Mouse (Mus musculus) lung, postnatal 0 days (tissue): ENCODE results near the gene Rai14. TPM values are rescaled to one million over a fixed set of nuclear protein-coding genes. Genes with fewer than 3 reads are reported as not detected.

ENCODE experiments used
- ATAC-seq: fragments of 200-750 bp; cut with Nextera tagmentation; 2 replicates; pipeline ENCODE4 v1.8.0; 2017; ENCODE audit warnings: moderate library complexity
- DNase-seq: peaks from one replicate; pipeline ENCODE4 v3.0.0-alpha.2; 2016; ENCODE audit warnings: low spot score
- H3K27ac ChIP-seq: fragments of 300-500 bp; sonication (generic); 2 replicates; pipeline ENCODE4 v1.5.1; 2014; ENCODE audit warnings: antibody characterized with exemption, mild to moderate bottlenecking, low read length, mixed read lengths
- H3K27me3 ChIP-seq: fragments of 300-500 bp; sonication (generic); replicated peaks from 2 replicates; pipeline ENCODE4 v1.6.1; 2014; ENCODE audit warnings: low read length, mixed read lengths; ENCODE audit not compliant: insufficient read depth
- H3K36me3 ChIP-seq: fragments of 300-500 bp; sonication (generic); 2 replicates; pipeline ENCODE4 v1.6.1; 2014; ENCODE audit warnings: low read length, mixed read lengths; ENCODE audit not compliant: insufficient read depth
- H3K4me1 ChIP-seq: fragments of 300-500 bp; sonication (generic); 2 replicates; pipeline ENCODE4 v1.6.1; 2014; ENCODE audit warnings: antibody characterized with exemption, low read depth, low read length, mixed read lengths; ENCODE audit not compliant: insufficient read depth
- H3K4me2 ChIP-seq: fragments of 300-500 bp; sonication (generic); replicated peaks from 2 replicates; pipeline ENCODE4 v1.6.1; 2014; ENCODE audit warnings: low read depth, mild to moderate bottlenecking, low read length, moderate library complexity, mixed read lengths
- H3K4me3 ChIP-seq: fragments of 300-500 bp; sonication (generic); 2 replicates; pipeline ENCODE4 v1.5.1; 2014; ENCODE audit warnings: low read depth, low read length
- H3K9ac ChIP-seq: fragments of 300-500 bp; sonication (generic); replicated peaks from 2 replicates; pipeline ENCODE4 v1.6.1; 2014; ENCODE audit warnings: low read depth, mild to moderate bottlenecking
- H3K9me3 ChIP-seq: fragments of 300-500 bp; sonication (generic); 2 replicates; pipeline ENCODE4 v1.6.1; 2016; ENCODE audit warnings: low read length, mixed read lengths
- CTCF ChIP-seq: IDR thresholded peaks from 2 replicates; pipeline ENCODE4 v1.5.1; 2016; ENCODE audit warnings: antibody characterized with exemption, mild to moderate bottlenecking
- EP300 ChIP-seq: IDR thresholded peaks from 2 replicates; pipeline ENCODE4 v1.6.1; 2016; ENCODE audit warnings: antibody characterized with exemption, mild to moderate bottlenecking, control low read depth
- WGBS: fragments of 180-500 bp; shearing (Covaris S2); extraction: QIAGEN DNeasy Blood & Tissue Kit; methylation state at CpG from one replicate; pipeline ENCODE4 v1.1.7; 2014; 5-methylcytosine and 5-hydroxymethylcytosine counted together
- polyA plus RNA-seq: library from polyadenylated mRNA; unstranded; fragments of >200 nt; fragmentation: Nextera tagmentation; extraction: Ambion mirVana; gene quantifications from 2 replicates; pipeline ENCODE4 v1.2.1, GENCODE M21; 2015

The Rai14 gene
- polyA plus RNA-seq, 1 experiment from 2014 or later = 56.0 TPM

DNA sequence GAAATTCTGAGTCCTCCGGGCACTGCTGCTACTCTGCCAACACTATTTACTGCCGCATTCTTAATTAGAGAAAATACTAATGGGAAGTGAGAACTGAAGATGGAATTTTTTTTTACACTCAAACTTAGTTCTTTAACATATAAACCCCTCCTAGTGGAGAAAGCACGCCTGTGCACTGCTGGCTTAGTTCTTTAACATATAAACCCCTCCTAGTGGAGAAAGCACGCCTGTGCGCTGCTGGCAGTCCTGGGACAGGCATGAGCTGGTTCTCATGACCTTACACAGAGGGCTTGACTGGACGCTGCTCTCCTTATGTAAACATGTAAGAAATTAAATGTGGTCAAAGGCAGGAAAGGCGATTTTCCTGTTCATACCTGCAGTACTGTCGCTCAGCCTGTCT, 131.0 kb downstream of the Rai14 start:
- ATAC-seq = peak; percentile 96
- no peak overlapping the region for H3K4me2 ChIP-seq
- H3K27ac ChIP-seq = no peak overlapping the region
- H3K9ac ChIP-seq = no peak overlapping the region
- peaks cover 24% of the 10 kb centered on the region; the same call in 1 of the 2 replicates for H3K36me3 ChIP-seq
- H3K4me1 ChIP-seq = no peaks in the 10 kb centered on the region
- 35% methylated on average over 8 of the region's 8 CpGs for WGBS
- peak; percentile 82 for DNase-seq
- no peak overlapping the region for H3K4me3 ChIP-seq
- no peaks in the 10 kb centered on the region for H3K9me3 ChIP-seq
- no peaks in the 10 kb centered on the region for H3K27me3 ChIP-seq
- TF ChIP-seq EP300 (no peak), CTCF (peak; percentile 88)

DNA sequence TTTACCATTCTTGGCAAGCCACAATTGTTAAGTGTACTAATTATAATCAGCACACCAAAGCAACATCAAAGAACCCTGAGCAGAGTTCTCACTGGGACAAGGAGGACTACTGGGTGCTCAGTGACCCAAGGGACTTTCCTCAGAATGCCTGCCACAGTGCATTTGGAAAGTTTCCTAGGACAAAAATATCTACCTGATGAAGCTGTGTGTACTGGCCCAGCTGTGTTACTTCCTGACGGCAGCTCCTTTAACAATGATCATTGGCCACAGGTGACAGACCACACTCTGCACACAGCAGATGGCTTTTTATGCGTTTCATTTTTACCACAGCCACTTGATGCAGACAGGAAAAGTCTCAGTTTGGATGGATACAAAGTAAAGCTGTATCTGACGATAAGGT, 135.3 kb downstream of the Rai14 start:
- Histone ChIP-seq H3K4me3 (no peak overlapping the region), H3K9me3 (no peaks in the 10 kb centered on the region), H3K9ac (no peak overlapping the region), H3K27me3 (no peaks in the 10 kb centered on the region), H3K4me2 (no peak overlapping the region), H3K36me3 (peaks cover 18% of the 10 kb centered on the region; the same call in 1 of the 2 replicates), H3K4me1 (no peaks in the 10 kb centered on the region), H3K27ac (no peak overlapping the region)
- WGBS = 80% methylated on average over 3 of the region's 3 CpGs
- TF ChIP-seq EP300 (no peak), CTCF (no peak)
- ATAC-seq (no peak), DNase-seq (no peak)

DNA sequence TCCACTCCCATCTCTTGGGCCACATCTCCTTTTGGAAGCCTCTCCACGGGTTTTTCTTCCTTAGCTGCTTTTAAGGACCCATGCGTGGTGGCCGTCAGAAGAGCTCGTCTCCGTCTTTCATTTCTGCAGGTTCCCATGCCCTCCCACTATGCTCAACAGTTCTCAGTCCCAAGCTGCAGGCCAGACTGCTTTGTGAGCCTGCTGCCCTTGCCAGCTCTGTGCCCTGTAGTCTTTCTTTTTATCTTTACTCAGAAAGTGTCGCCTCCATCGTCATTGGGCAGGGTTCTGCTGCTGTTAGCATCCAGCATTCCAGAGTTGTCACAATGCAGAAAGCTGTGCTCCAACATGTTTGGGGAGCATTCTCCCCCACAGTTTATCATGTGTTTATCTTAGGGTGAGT, 147.9 kb downstream of the Rai14 start:
- no peaks in the 10 kb centered on the region for H3K27me3 ChIP-seq
- H3K9me3 ChIP-seq = no peaks in the 10 kb centered on the region
- no peak overlapping the region for H3K4me3 ChIP-seq
- ATAC-seq (no peak), DNase-seq (no peak)
- H3K36me3 ChIP-seq = peaks cover 16% of the 10 kb centered on the region; the same call in 1 of the 2 replicates
- 79% methylated on average over 7 of the region's 7 CpGs for WGBS
- no peak overlapping the region for H3K27ac ChIP-seq
- H3K4me1 ChIP-seq = no peaks in the 10 kb centered on the region
- no peak overlapping the region for H3K9ac ChIP-seq
- TF ChIP-seq CTCF (no peak), EP300 (no peak)
- no peak overlapping the region for H3K4me2 ChIP-seq

DNA sequence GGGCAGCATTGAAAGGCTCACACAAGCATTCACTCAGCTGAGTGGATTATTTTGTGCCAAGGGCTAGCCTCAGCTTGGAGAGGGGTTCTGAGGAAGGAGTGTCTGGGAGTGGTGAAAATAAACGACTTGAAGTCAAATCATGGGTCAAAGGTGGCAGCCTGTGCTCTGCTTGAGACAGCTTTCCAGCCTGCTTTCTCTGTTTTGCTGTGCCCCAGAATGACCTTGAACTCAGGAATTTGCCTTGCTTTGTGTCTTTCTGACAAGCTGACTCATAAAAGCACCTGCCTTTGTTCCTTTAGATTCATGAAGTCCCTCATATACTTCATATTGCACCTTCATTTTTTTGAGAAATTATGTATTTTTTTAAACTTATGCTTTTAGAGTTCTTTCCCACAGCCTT, 150.2 kb downstream of the Rai14 start:
- DNase-seq (no peak), ATAC-seq (no peak)
- 29% methylated on average over 1 of the region's 1 CpGs for WGBS
- Histone ChIP-seq H3K4me2 (no peak overlapping the region), H3K36me3 (peaks cover 8% of the 10 kb centered on the region; the same call in 1 of the 2 replicates), H3K4me3 (no peak overlapping the region), H3K27ac (no peak overlapping the region), H3K9ac (no peak overlapping the region), H3K9me3 (no peaks in the 10 kb centered on the region), H3K27me3 (no peaks in the 10 kb centered on the region), H3K4me1 (no peaks in the 10 kb centered on the region)
- no peak for TF ChIP-seq CTCF
- TF ChIP-seq EP300 = no peak

DNA sequence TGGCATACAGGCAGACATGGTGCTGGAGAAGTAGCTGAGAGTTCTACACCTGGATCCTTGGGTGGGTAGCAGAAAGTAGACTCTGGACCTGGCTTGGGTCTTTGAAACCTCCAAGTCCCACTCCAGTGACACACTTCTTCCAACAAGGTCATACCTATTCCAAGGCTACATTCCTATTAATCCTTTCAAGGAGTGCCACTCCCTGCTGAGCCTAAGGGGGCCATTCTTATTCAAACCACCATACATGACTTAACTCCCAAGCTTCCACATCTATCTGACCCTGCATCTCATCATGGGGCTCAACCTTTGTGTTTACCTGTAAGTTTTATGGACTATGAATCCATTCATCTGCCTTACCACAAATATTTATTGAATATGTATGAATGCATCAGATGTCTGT, 152.1 kb downstream of the Rai14 start:
- TF ChIP-seq CTCF = no peak
- no peak for TF ChIP-seq EP300
- no peaks in the 10 kb centered on the region for H3K27me3 ChIP-seq
- H3K4me1 ChIP-seq = no peaks in the 10 kb centered on the region
- H3K9ac ChIP-seq = no peak overlapping the region
- no peaks in the 10 kb centered on the region; the same call in 1 of the 2 replicates for H3K36me3 ChIP-seq
- no peak overlapping the region for H3K4me2 ChIP-seq
- no peak overlapping the region for H3K27ac ChIP-seq
- H3K4me3 ChIP-seq = no peak overlapping the region
- DNase-seq (no peak), ATAC-seq (no peak)
- H3K9me3 ChIP-seq = no peaks in the 10 kb centered on the region

DNA sequence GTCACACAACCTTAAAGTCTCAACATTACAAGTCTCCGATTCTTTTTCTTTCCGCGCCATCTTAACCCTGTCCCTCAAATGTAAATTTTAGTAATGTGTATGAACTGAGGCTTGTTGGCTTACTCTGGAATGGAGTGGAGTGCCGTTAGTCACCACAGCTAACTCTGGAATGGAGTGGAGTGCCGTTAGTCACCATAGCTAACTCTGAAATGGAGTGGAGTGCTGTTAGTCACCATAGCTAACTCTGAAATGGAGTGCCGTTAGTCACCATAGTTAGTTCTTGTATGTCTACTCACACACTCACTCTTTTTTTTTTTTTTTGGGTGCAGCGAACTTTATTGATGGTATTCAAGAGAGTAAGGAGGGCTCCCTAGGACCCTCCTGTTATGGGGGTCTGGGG, 154.4 kb downstream of the Rai14 start:
- no peaks in the 10 kb centered on the region for H3K9me3 ChIP-seq
- H3K27me3 ChIP-seq = no peaks in the 10 kb centered on the region
- H3K36me3 ChIP-seq = no peaks in the 10 kb centered on the region
- peak; percentile 19 for DNase-seq
- no peaks in the 10 kb centered on the region for H3K4me1 ChIP-seq
- peak; percentile 57 for ATAC-seq
- no peak for TF ChIP-seq EP300
- no peak for TF ChIP-seq CTCF
- 79% methylated on average over 7 of the region's 7 CpGs for WGBS
- no peak overlapping the region for H3K4me2 ChIP-seq
- no peak overlapping the region for H3K4me3 ChIP-seq
- H3K9ac ChIP-seq = no peak overlapping the region
- H3K27ac ChIP-seq = no peak overlapping the region

DNA sequence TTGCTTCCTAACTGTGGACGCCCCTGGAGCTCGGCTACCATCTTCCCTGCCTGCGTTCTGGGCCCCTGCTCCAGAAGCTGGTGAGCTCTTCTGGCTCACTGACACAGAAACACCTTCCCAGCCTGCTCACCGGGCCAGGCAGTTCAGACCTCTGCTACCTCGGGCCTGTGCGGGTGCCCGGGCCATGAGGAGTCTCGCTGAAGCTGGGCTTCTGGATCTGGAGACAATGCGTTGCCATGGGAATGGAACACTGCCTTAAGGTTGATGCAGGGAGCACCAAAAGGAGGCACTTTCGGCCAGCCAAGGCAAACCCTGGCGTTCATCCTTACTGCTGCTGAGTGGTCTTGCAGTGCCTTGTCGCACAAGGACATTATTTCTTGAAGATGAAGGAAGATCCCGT, 156.0 kb downstream of the Rai14 start, which contains the start of gene Ttc23l:
Ttc23l (minus strand) TSS at position 204 of the 400 bp plus-strand sequence.
- DNase-seq = no peak
- Histone ChIP-seq H3K9me3 (no peaks in the 10 kb centered on the region), H3K4me1 (no peaks in the 10 kb centered on the region), H3K9ac (no peak within 1 kb of the TSS), H3K36me3 (no peaks in the 10 kb centered on the region), H3K4me3 (no peak within 1 kb of the TSS), H3K27me3 (no peaks in the 10 kb centered on the region), H3K4me2 (no peak within 1 kb of the TSS), H3K27ac (no peak within 1 kb of the TSS)
- ATAC-seq = no peak
- TF ChIP-seq EP300 (no peak), CTCF (no peak)
- WGBS = 88% methylated on average over 13 of the region's 13 CpGs
